Mouse (Mus musculus): Measurements from ENCODE around the gene Atg2a.

- TF ChIP-seq POLR2A (IDR thresholded peaks at IDR 0.05; ENCODE audit: borderline replicate concordance, low read depth, low read length) (no peak), CTCF (IDR thresholded peaks at IDR 0.05; ENCODE audit: low read depth, low read length) (no peak)
Observed at GRCm38 (mm10) chr19:6284502-6284901, 43.0 kb downstream of the Atg2a start.
